Mouse (Mus musculus): ENCODE data around the gene Mcoln3. TPM values are rescaled to one million over a fixed set of nuclear protein-coding genes. Genes with fewer than 3 reads are reported as not detected.
A peak's percentile ranks its signal among the peaks of the same experiment; 100 is the strongest.

The Mcoln3 gene
- total RNA-seq, 1 experiment, result 2.5 TPM

DNA sequence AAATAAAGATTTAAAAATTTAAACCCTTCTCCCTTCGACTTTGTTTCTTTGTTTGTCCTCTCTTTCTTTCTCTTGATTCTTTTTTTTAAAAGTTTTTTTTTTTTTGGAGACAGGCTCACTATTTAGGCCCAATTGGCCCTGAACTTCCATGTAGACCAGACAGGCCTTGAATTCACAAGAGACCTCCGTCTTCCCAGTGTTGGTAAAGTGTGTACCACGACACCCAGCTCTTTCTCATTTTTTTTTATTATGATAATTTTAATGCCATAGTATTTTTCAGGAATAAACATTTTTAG is 4.8 kb downstream of the Mcoln3 start:
- no peak for DNase-seq (ENCODE audit: low read depth, low spot score)
- peaks cover 0 to 1% of the 10 kb centered on the region in 2 experiments; a peak in 1 of 4 replicates for H3K4me1 ChIP-seq (ENCODE audit: control insufficient read depth in 2 of 2, insufficient read depth in 2 of 2, low read length in 2 of 2, poor library complexity in 1 of 2)
- no peaks in the 10 kb centered on the region for H3K9me3 ChIP-seq (ENCODE audit: control insufficient read depth, insufficient read depth, low read depth, low read length)
- in situ Hi-C loops (cut with MboI; ENCODE audit: low sequenced_read_pairs in 2 of 2, unreplicated experiment in 2 of 2), result no loop called here
- H3K4me3 ChIP-seq (ENCODE audit: insufficient read depth in 1 of 2, low read depth in 1 of 2, low read length in 2 of 2, poor library complexity in 1 of 2, severe bottlenecking in 1 of 2), result peak overlapping the region in 1 of 2 experiments; percentile 20; a peak in 1 of 4 replicates
- H3K27ac ChIP-seq (ENCODE audit: insufficient read depth, low read depth, low read length, poor library complexity, severe bottlenecking), result no peak overlapping the region
- H3K9ac ChIP-seq (ENCODE audit: insufficient read depth, low read depth, low read length, poor library complexity, severe bottlenecking), result no peak overlapping the region
- TF ChIP-seq ZNF384 (IDR thresholded peaks at IDR 0.05; ENCODE audit: low read depth, low read length) (peak; percentile 70; the same call in 1 of the 2 replicates), HCFC1 (IDR thresholded peaks at IDR 0.05; ENCODE audit: borderline replicate concordance, insufficient read depth, low read length) (no peak), CHD2 (IDR thresholded peaks at IDR 0.05; ENCODE audit: low read depth, low read length) (no peak)
- H3K36me3 ChIP-seq (ENCODE audit: control insufficient read depth, insufficient read depth, low read length, poor library complexity, severe bottlenecking), result no peaks in the 10 kb centered on the region

DNA sequence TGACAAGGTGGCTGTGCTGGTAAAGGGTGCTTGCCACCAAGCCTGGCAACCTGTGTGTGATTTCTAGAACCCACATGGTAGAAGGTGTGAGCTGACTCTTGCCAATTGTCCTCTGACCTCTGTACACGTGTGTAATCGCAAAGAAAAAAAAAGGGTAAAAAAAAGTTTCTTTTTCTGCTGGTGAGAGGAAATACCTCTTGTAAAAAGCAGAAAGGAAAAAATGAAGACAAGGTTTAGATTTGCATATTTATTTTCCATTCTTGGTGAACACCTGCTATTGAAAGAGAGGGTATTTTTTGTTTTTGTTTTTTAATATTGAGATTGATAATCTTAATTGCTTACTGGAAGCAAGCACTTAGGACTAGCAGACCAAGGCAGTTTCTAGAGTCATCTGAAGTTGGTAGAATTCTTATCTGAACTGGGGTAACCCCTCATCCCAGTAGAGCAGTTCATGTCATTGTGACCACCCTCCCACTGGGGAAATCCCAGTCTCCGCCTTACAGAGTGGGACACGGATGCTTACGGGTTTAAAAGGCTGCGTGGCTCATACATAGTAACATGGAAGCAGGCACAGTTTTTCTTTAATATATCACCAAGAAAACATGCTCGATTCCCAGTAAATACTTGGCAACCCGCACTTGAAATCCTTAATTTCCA is 5.7 kb downstream of the Mcoln3 start:
- Histone ChIP-seq H3K27ac (ENCODE audit: insufficient read depth, low read depth, low read length, poor library complexity, severe bottlenecking) (no peak overlapping the region), H3K4me1 (ENCODE audit: control insufficient read depth in 2 of 2, insufficient read depth in 2 of 2, low read length in 2 of 2, poor library complexity in 1 of 2) (no peaks in the 10 kb centered on the region), H3K9me3 (ENCODE audit: control insufficient read depth, insufficient read depth, low read depth, low read length) (no peaks in the 10 kb centered on the region), H3K9ac (ENCODE audit: insufficient read depth, low read depth, low read length, poor library complexity, severe bottlenecking) (no peak overlapping the region), H3K36me3 (ENCODE audit: control insufficient read depth, insufficient read depth, low read length, poor library complexity, severe bottlenecking) (no peaks in the 10 kb centered on the region), H3K4me3 (ENCODE audit: insufficient read depth in 1 of 2, low read depth in 1 of 2, low read length in 2 of 2, poor library complexity in 1 of 2, severe bottlenecking in 1 of 2) (no peak overlapping the region)
- in situ Hi-C loops (cut with MboI; ENCODE audit: low sequenced_read_pairs in 2 of 2, unreplicated experiment in 2 of 2), result no loop called here
- TF ChIP-seq ZC3H11A (IDR thresholded peaks at IDR 0.05; ENCODE audit: borderline replicate concordance, low read depth, low read length) (no peak), CHD2 (IDR thresholded peaks at IDR 0.05; ENCODE audit: low read depth, low read length) (no peak), MAFK (IDR thresholded peaks at IDR 0.05; ENCODE audit: insufficient read depth, low read depth, low read length) (no peak), HCFC1 (IDR thresholded peaks at IDR 0.05; ENCODE audit: borderline replicate concordance, insufficient read depth, low read length) (no peak), ZNF384 (IDR thresholded peaks at IDR 0.05; ENCODE audit: low read depth, low read length) (no peak)
- DNase-seq (ENCODE audit: low read depth, low spot score), result no peak

DNA sequence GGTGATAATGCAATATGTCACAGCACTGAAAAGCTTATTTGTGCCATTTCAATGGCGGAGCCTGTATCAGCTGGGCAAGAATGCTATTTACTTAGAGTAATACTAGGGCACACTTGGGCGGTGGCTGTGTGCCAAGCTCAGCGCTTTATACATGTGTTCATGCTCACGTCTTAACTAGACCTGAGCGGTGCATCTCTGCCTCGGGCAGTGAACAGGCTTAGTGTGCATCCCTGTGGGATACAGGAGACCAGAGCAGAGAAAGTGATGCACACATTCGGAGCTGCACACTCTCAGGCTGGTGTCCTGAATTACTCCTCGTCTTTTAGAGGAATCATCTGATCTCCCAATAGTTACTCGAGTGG is 6.2 kb downstream of the Mcoln3 start:
- Histone ChIP-seq H3K36me3 (ENCODE audit: control insufficient read depth, insufficient read depth, low read length, poor library complexity, severe bottlenecking) (no peaks in the 10 kb centered on the region), H3K27ac (ENCODE audit: insufficient read depth, low read depth, low read length, poor library complexity, severe bottlenecking) (no peak overlapping the region), H3K9ac (ENCODE audit: insufficient read depth, low read depth, low read length, poor library complexity, severe bottlenecking) (no peak overlapping the region), H3K9me3 (ENCODE audit: control insufficient read depth, insufficient read depth, low read depth, low read length) (no peaks in the 10 kb centered on the region), H3K4me1 (ENCODE audit: control insufficient read depth in 2 of 2, insufficient read depth in 2 of 2, low read length in 2 of 2, poor library complexity in 1 of 2) (no peaks in the 10 kb centered on the region), H3K4me3 (ENCODE audit: insufficient read depth in 1 of 2, low read depth in 1 of 2, low read length in 2 of 2, poor library complexity in 1 of 2, severe bottlenecking in 1 of 2) (no peak overlapping the region)
- in situ Hi-C loops (cut with MboI; ENCODE audit: low sequenced_read_pairs in 2 of 2, unreplicated experiment in 2 of 2), result no loop called here
- no peak for DNase-seq (ENCODE audit: low read depth, low spot score)
- TF ChIP-seq MAFK (IDR thresholded peaks at IDR 0.05; ENCODE audit: insufficient read depth, low read depth, low read length) (no peak), CHD2 (IDR thresholded peaks at IDR 0.05; ENCODE audit: low read depth, low read length) (no peak), ZC3H11A (IDR thresholded peaks at IDR 0.05; ENCODE audit: borderline replicate concordance, low read depth, low read length) (no peak), ZNF384 (IDR thresholded peaks at IDR 0.05; ENCODE audit: low read depth, low read length) (no peak), HCFC1 (IDR thresholded peaks at IDR 0.05; ENCODE audit: borderline replicate concordance, insufficient read depth, low read length) (no peak)

DNA sequence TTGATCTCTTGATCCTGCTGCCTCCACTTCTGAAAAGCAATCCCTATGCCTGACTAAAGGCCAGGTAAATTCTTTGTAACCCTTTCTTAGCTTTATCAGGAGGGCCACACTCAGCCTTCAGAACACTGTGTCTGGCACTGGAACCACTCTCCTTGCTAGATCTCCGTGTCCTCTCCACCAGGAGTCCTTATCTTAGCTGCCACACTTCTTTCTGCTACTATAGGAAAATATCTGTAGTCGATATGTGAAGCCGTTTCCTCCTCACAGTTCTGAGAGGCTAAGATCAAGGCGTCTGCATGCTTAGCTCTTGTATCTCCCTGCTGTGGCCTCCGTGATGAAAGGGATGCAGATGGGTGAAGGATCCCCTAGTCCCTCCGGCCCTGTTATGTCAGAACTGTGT is 10.0 kb downstream of the Mcoln3 start:
- Histone ChIP-seq H3K4me3 (ENCODE audit: insufficient read depth in 1 of 2, low read depth in 1 of 2, low read length in 2 of 2, poor library complexity in 1 of 2, severe bottlenecking in 1 of 2) (no peak overlapping the region), H3K9me3 (ENCODE audit: control insufficient read depth, insufficient read depth, low read depth, low read length) (no peaks in the 10 kb centered on the region), H3K36me3 (ENCODE audit: control insufficient read depth, insufficient read depth, low read length, poor library complexity, severe bottlenecking) (no peaks in the 10 kb centered on the region), H3K9ac (ENCODE audit: insufficient read depth, low read depth, low read length, poor library complexity, severe bottlenecking) (no peak overlapping the region), H3K27ac (ENCODE audit: insufficient read depth, low read depth, low read length, poor library complexity, severe bottlenecking) (no peak overlapping the region), H3K4me1 (ENCODE audit: control insufficient read depth in 2 of 2, insufficient read depth in 2 of 2, low read length in 2 of 2, poor library complexity in 1 of 2) (no peaks in the 10 kb centered on the region)
- TF ChIP-seq ZC3H11A (IDR thresholded peaks at IDR 0.05; ENCODE audit: borderline replicate concordance, low read depth, low read length) (no peak), HCFC1 (IDR thresholded peaks at IDR 0.05; ENCODE audit: borderline replicate concordance, insufficient read depth, low read length) (no peak), MAFK (IDR thresholded peaks at IDR 0.05; ENCODE audit: insufficient read depth, low read depth, low read length) (no peak), ZNF384 (IDR thresholded peaks at IDR 0.05; ENCODE audit: low read depth, low read length) (no peak), CHD2 (IDR thresholded peaks at IDR 0.05; ENCODE audit: low read depth, low read length) (no peak)
- no peak for DNase-seq (ENCODE audit: low read depth, low spot score)
- in situ Hi-C loops (cut with MboI; ENCODE audit: low sequenced_read_pairs in 2 of 2, unreplicated experiment in 2 of 2), result no loop called here

DNA sequence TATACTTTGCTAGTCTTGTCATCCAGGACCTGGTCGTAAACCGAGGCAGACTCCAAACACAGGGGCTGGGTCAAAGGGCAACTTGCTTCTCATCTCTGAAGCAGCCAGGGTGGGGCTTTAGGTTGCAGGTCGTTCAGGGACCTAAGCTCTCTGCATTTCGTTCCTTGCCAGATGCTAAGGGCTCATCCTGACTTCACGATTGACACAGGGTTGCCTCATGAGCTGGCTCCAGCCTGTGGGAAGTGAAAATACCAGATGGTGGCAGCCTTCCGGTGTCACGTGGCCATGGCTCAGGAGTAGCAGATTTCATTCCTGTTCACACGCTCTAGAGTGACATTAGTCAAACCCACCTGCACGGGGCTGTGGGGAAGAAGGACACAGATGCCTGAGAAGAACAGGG is 17.6 kb downstream of the Mcoln3 start:
- DNase-seq (ENCODE audit: low read depth, low spot score), result no peak
- Histone ChIP-seq H3K9ac (ENCODE audit: insufficient read depth, low read depth, low read length, poor library complexity, severe bottlenecking) (no peak overlapping the region), H3K4me1 (ENCODE audit: control insufficient read depth in 2 of 2, insufficient read depth in 2 of 2, low read length in 2 of 2, poor library complexity in 1 of 2) (no peaks in the 10 kb centered on the region), H3K4me3 (ENCODE audit: insufficient read depth in 1 of 2, low read depth in 1 of 2, low read length in 2 of 2, poor library complexity in 1 of 2, severe bottlenecking in 1 of 2) (no peak overlapping the region), H3K9me3 (ENCODE audit: control insufficient read depth, insufficient read depth, low read depth, low read length) (no peaks in the 10 kb centered on the region), H3K27ac (ENCODE audit: insufficient read depth, low read depth, low read length, poor library complexity, severe bottlenecking) (no peak overlapping the region), H3K36me3 (ENCODE audit: control insufficient read depth, insufficient read depth, low read length, poor library complexity, severe bottlenecking) (no peaks in the 10 kb centered on the region)
- in situ Hi-C loops (cut with MboI; ENCODE audit: low sequenced_read_pairs in 2 of 2, unreplicated experiment in 2 of 2), result no loop called here
- TF ChIP-seq CHD2 (IDR thresholded peaks at IDR 0.05; ENCODE audit: low read depth, low read length) (no peak), MAFK (IDR thresholded peaks at IDR 0.05; ENCODE audit: insufficient read depth, low read depth, low read length) (no peak), ZNF384 (IDR thresholded peaks at IDR 0.05; ENCODE audit: low read depth, low read length) (no peak), HCFC1 (IDR thresholded peaks at IDR 0.05; ENCODE audit: borderline replicate concordance, insufficient read depth, low read length) (no peak), ZC3H11A (IDR thresholded peaks at IDR 0.05; ENCODE audit: borderline replicate concordance, low read depth, low read length) (no peak)

Data from ES-E14 (cell line).